Mouse (Mus musculus): ENCODE measurements around the gene Sirt6.

GRCm38 (mm10) chr10:81575695-81576094, 51.9 kb downstream of the Sirt6 start:
- TF ChIP-seq CTCF (IDR thresholded peaks at IDR 0.05; ENCODE audit: low read depth, low read length): no peak
- TF ChIP-seq TAL1 (conservative IDR thresholded peaks at IDR 0.05; ENCODE audit: low read depth, low read length): no peak
- no peak for TF ChIP-seq GATA1 (IDR thresholded peaks at IDR 0.05; ENCODE audit: borderline replicate concordance, low read length)
- no peak for TF ChIP-seq GATA2 (IDR thresholded peaks at IDR 0.05; ENCODE audit: borderline replicate concordance, low read depth, low read length)

All from G1E (cell line).